Mouse (Mus musculus) embryo, embryonic 10.5 days (tissue): ENCODE measurements around the gene Unc45b.
"Not testable (repeated sequence)": the region's sequence is repeated elsewhere in the genome, so short reads cannot be mapped to it uniquely, and the experiment has no call there.

Experiments used
- DNase-seq: peaks from one replicate; pipeline ENCODE4 v3.0.0-alpha.2; 2015; ENCODE audit warnings: low spot score

Unc45b gene

GRCm38 (mm10) chr11:82897478-82897877, 12.9 kb upstream of the Unc45b start:
- no peak for DNase-seq

GRCm38 (mm10) chr11:82899720-82900119, 10.6 kb upstream of the Unc45b start:
- DNase-seq = no peak

GRCm38 (mm10) chr11:82901606-82902310, 8.6 kb upstream of the Unc45b start:
- no peak for DNase-seq

GRCm38 (mm10) chr11:82904952-82905351, 5.4 kb upstream of the Unc45b start:
- no peak for DNase-seq

GRCm38 (mm10) chr11:82905816-82906215, 4.5 kb upstream of the Unc45b start:
- DNase-seq = no peak

GRCm38 (mm10) chr11:82907651-82908607, 2.4 kb upstream of the Unc45b start, which contains the start of gene Nle1:
Nle1 (minus strand) TSS chr11:82908411.
- DNase-seq = peak; percentile 95

GRCm38 (mm10) chr11:82908608-82908989, 1.8 kb upstream of the Unc45b start:
- no peak for DNase-seq

GRCm38 (mm10) chr11:82910679-82911389, 484 bp downstream of the Unc45b start:
- DNase-seq = no peak

- peak; percentile 92 for DNase-seq
Measured at GRCm38 (mm10) chr11:82914711-82915352, 4.5 kb downstream of the Unc45b start.

- no peak for DNase-seq
Measured at GRCm38 (mm10) chr11:82920768-82921167, 10.4 kb downstream of the Unc45b start.

GRCm38 (mm10) chr11:82921691-82922090, 11.3 kb downstream of the Unc45b start:
- no peak for DNase-seq

GRCm38 (mm10) chr11:82923910-82924309, 13.6 kb downstream of the Unc45b start:
- not testable (repeated sequence) for DNase-seq

GRCm38 (mm10) chr11:82928897-82929632, 18.7 kb downstream of the Unc45b start:
- no peak for DNase-seq

- DNase-seq = no peak
Measured at GRCm38 (mm10) chr11:82929633-82929950, 19.2 kb downstream of the Unc45b start.

GRCm38 (mm10) chr11:82930391-82930955, 20.1 kb downstream of the Unc45b start:
- DNase-seq = peak; percentile 29

GRCm38 (mm10) chr11:82931161-82931560, 20.8 kb downstream of the Unc45b start:
- not testable (repeated sequence) for DNase-seq

GRCm38 (mm10) chr11:82931671-82932450, 21.5 kb downstream of the Unc45b start:
- not testable (repeated sequence) for DNase-seq

- no peak for DNase-seq
Measured at GRCm38 (mm10) chr11:82933186-82933585, 22.8 kb downstream of the Unc45b start.

GRCm38 (mm10) chr11:82943336-82943735, 33.0 kb downstream of the Unc45b start:
- DNase-seq = peak; percentile 34

GRCm38 (mm10) chr11:82945636-82946035, 35.3 kb downstream of the Unc45b start:
- no peak for DNase-seq
